Mouse (Mus musculus) monocyte, adult 2 months (primary cell): Measurements from ENCODE around the gene 6030468B19Rik.
"Not testable (repeated sequence)": the region's sequence is repeated elsewhere in the genome, so short reads cannot be mapped to it uniquely, and the experiment has no call there.

Experiments used
- DNase-seq, 2 experiments: peaks; one replicate each; pipeline ENCODE4 v3.0.0; 2022; ENCODE audit warnings: low spot score in 2 of 2, low read depth in 1 of 2

6030468B19Rik gene

DNA sequence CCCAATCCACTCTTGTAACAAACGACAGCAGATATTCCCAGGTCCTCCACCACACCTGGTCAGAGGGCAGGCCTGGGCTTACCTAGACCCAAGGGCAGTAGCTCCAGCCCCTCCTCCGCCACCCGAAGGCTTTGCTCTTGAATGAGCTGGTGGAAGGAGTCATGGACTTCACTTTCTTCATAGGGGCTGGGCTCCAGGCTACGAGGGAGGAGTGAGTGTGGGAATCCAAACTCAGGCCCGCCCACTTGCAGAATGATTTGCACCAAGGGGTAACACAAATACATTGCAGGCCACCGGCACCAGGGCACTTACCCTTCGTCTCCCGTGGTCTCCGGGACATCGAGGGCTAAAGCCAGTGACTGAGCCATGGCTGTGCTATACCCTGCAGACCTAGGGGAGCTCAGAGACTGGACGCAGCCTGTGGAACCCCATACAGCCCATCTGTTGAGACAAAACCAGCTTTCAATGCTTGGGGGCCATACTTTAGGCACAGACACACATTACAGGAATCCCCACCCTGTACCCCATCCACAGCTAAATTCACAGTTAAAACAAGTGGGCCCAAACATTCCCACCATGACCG is 18.5 kb upstream of the 6030468B19Rik start:
- peak in 1 of 2 experiments; percentile 68 for DNase-seq

DNA sequence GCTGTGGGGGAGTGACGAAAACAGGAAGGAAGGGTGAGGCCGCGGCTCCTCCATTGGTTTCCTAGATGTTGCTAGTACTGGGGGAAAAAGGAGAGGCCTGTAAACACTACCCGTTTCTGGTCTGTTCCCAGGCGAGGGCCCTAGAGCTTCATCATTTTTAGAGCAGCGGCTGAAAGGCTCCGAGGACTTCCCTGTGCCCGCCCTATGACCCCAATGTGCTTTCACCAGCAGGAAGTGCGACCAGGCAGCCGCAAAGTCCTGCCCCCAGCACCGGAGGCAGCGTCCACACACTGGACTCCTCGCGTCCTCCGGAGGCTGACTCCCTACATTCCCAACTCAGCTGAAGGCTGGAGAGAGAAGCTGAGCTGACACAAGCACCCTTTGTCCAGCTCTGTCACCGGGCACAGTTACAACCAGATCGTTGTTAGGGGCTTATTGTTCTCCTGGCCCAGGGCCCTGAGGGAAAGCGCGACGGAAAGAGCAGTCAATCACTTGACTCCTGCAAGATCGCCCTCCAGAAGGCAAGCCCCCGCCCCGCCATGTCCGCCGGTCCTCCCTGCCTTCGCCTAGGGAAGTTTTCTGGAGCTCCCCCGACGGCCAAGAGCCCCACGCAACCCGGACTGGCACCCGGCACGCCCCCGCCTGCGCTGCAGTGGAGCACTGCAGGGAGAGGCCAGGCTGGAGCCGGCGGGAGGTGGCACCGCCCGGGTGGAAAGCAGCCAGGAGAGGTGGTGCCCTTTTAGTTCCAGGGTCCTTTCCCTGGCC is 17.8 kb upstream of the 6030468B19Rik start:
- DNase-seq, result peak; percentile 82 to 83

DNA sequence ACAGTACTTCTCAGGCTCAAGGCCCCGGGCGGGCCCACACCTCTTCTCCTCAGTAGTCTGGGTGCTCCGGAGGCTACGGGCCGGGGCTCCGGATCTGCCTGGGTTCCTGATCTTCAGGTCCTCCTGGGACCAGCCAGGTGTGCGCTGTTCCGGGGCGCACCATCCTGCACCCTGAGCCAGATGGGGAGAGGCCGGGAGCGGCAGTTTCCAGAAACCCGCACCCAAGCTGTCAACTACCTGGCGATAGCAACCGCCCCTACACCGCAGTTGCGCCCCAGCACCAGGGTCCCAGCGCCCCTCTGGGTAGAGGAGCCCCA is 17.3 kb upstream of the 6030468B19Rik start:
- DNase-seq, result no peak

DNA sequence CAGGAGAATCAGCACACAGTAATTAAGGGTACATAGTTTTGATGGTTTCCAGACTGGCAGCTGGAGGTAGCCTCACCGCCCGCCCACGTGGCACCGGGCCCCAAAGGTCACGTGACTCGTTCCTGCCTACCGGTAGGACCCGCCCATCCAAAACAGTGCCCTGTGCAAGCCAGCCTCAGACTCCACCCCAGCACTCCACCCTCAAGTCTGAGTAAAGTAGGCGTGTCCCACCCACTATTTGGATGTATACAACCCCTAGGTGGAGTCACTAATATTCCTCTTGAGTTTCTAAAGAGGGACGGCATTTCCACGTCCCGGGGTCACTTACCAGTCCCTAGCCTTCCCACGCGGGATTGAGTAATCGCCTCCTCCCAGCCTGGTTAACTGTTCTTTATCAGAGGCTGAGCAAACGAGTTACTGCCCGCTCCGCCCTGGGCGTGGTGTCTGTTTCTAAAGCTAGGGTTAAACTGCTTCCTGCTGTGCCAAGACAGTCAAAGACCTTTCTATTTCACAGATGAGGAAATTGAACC is 16.8 kb upstream of the 6030468B19Rik start:
- peak; percentile 93 to 98 for DNase-seq

DNA sequence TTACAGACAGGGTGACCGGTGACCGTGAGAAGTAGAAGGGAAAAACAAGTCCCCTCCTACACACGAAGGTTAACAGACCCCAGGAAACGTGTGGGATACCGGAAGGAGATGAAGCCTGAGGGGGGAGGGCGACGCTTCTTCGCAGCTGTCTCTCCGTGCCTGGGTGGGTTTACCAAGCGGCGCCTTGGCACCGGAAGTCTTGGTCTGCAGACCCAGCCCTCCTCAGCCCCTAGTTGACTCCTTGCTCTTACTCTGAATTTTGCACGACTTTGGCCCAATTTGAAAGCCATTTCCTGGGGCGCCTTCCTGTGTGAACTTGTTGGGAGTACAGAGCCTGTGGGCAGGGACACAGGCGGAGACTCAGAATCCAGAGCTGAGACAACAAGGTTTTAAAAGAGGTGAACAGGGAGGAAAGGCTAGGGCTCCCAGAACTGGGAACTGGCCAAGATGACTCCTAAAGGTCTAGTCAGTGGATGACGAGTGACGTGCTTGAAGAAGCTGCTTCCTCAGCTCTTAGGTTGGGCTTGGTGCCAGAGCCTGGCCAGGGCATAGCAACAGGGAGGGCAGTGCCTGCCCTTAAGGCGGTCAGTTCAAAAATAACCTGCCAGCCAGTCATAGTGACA is 16.1 kb upstream of the 6030468B19Rik start:
- peak in 1 of 2 experiments; percentile 81 for DNase-seq

DNA sequence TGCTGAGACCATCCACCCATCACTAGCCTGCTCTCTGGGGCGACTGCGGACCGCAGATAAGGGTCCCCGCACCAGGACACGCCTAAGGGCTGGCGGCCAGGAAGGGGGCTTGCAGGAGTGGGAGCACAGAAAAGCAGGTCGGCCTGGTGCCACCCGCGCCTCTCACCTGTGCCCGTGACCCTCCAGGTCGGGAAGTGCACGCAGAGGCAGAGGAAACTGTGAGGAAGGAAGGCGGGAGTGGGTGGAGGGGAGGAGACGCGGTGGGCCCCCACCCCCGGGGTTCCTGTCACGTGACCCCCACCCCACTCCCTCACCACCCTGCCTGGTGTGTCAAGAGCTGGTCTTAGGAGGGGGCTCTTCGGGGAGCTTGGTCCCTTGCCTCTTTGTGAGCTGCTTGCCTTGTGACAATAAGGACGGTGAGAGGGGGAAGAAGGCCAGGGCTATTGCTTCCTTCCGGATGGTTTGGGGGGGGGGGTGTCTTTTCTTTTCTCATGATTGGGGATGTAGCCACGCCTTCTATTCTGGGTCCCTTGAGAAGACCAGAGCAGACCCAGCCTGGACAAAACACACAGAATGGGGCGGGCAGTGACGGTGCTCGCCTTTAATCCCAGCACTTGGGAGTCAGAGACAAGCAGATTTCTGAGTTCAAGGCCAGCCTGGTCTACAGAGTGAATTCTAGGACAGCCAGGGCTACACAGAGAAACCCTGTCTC is 15.3 kb upstream of the 6030468B19Rik start, which contains the start of the genes Tmc8 and Tmc6:
Tmc8 (plus strand) TSS at position 84 of the 712 bp plus-strand sequence.
Tmc6 (minus strand) TSS at position 206 of the 712 bp plus-strand sequence.
- peak in 1 of 2 experiments; percentile 54 for DNase-seq

DNA sequence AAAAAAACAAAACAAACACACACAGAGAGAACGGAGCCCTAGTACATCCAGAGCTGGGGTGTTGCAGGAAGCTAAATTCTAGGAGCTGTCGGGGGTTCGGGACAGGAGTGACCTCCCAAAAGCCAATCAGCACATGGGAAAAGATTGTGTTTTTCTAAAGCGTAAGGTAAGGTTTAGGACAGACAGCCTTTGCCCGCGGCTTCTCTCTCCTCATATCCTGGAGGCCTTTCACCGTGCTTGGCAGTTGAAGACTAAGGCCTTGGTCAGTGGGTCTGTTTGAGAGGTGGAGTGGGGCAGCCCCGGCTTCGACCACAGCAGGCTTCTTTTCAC is 14.8 kb upstream of the 6030468B19Rik start:
- no peak for DNase-seq

DNA sequence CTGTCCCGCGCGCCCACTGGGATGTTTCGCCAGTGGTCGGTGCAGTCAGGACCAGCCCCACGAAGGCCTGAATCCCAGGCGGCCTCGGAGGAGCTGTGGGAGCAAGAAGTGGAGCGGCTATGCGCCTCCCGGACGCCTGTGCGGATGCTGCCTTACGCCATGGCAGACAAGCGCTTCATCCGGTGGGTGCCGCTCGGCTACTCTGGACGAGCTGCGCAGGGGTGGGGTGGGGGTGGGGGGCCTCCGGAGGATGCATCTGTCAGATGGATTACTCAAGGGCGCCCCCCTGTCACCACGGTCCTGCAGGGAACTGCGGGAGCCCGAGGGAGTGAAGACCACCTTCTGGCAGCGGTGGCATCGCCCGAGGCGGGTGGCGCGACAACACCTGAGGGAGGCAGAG is 14.4 kb upstream of the 6030468B19Rik start:
- DNase-seq, result no peak

DNA sequence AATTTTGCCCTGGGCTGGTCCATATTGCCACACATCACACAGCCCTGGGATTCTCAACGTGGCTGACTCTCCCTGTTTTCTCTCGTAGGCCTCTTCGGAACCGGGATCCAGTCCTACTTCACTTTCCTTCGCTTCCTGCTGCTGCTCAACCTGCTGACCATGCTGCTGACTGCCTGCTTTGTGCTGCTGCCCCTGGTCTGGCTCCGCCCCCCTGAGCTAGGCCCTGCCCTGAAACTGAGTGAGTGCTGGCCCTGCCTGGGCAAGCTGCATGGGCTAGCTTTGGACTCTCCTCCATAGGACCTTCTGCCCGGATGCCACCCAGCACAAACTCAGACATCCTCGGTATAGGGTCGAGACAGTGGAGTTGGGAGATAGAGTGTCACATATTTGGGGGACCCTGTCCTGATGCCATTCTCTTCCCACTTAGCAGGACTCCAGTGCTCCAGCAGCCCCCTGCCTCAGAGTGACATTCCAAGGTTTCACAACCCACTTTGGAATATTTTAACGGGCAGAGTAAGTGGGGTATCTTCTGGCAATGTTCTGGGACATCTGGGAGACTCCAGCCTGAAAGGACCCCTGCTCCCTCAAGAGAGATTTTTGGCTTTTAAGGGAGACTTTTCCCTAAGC is 13.7 kb upstream of the 6030468B19Rik start:
- no peak for DNase-seq

DNA sequence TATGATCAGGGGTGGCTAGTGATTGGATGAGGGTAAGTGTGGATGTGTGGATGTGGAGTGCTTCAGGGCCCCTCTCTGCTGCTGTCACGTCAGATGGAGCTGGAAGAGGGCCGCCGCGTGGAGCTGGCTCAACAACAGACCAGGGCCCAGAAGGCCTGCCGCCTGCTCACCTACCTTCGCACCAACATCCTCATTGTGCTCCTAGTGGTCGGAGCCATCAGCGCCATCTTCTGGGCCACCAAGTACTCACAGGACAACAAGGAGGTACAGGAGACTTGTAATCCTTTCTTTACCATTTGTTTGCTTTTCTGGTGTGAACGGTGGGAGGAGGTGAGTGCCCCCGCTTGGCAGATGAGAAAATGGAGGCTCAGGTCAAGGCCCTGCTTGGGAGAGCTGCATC is 11.2 kb upstream of the 6030468B19Rik start:
- no peak for DNase-seq

DNA sequence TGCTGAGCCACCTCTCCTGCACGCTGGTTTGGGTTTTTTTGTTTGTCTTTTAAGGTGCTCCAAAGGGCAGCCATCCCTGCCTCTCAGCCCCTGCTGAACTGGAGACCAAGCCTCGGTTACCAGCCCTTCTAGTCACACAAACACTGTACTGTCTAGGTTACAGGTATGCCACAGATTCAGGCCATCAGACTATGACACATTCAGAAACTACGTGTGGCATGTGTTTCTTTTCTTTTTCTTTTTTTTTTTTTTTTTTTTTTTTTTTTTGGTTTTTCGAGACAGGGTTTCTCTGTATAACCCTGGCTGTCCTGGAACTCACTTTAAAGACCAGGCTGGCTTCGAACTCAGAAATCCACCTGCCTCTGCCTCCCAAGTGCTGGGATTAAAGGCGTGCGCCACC is 9.0 kb upstream of the 6030468B19Rik start:
- not testable (repeated sequence) for DNase-seq

DNA sequence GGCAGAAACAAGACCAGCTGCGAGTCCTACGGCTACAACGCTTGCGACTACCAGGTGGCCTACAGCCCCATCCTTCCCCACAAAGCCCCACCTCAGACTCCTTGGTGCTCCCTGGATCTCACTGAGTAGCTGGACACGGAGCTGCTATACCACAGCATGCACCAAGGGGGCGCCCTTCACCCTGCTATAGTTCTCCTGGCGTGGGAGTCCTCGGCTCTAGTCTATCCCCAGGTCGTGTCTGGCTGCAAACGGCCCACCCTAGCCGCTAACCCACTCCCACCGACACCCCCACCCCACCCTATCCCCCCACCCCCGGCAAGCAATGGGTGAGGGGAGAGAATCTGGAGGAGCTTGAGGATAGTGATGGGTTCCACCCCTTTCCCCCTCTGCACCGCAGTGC is 7.2 kb upstream of the 6030468B19Rik start:
- DNase-seq, result peak in 1 of 2 experiments; percentile 60

DNA sequence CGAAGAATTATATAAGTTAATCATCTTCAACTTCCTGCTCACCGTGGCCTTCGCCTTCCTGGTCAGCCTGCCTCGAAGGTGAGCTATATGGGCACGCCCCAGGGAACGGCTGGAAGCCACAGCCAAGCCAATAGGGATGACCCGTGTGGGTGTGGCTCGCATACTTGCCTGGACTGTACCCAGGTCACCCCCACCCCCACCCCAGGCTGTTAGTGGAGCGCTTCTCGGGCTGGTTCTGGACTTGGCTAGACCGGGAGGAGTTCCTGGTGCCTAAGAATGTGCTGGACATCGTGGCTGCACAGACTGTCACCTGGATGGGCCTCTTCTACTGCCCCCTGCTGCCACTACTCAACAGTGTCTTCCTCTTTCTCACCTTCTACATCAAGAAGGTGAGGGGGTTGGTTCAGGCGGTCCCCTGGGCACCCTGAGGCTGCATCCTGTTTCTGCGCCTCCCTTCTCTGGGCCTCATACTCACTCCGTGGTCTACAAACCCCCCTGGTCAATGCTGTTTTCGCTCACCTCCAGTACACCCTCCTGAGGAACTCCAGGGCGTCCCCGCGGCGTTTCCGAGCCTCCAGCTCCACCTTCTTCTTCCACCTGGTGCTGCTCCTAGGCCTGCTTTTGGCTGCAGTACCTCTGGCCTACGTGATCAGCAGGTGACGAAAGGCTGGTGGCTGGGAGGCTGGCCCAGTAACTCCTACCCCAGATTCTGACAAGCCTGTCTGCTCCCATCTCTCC is 6.6 kb upstream of the 6030468B19Rik start:
- no peak for DNase-seq

DNA sequence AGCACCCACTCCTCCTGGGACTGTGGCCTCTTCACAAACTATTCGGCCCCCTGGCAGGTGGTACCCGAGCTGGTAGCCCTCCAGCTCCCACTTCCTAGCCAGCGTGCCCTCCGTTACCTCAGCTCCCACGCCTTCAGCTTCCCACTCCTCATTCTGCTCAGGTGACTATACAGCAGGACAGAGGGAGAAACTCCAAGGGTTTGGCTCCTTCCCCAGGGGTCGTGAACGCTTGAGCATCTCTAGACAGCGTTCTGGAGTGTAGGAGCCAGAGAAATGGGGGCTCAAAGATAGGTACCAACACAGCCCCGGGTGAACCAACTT is 6.1 kb upstream of the 6030468B19Rik start:
- DNase-seq, result no peak

DNA sequence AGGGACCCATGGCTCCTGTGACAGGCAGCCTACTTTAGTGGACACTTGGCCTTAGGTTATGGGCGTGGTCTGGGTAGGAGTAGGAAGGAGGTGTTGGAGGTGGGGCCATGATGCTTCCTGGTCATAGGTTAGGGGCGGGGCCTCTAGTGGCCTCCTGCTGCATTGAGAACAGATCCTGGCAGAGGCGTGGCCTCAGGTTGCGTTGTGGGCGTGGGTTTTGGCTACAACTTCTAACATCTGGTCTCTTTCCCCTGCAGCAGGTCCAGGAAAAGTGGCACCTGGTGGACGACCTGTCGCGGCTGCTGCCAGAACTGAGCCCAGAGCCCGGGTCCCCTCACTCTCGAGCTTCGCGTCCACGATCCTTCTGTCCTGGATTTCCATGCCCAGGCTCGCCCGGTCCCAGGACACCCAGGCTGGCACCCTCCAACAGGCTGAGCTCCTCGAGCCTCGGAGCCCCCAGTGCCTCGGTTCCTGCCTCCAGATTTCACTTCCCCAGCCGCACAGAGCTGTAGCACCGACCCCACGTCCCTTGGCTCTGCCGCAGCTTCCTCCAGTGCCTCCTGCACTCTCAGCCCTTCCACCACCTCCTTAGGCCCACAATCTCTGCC is 5.1 kb upstream of the 6030468B19Rik start:
- DNase-seq, result peak in 1 of 2 experiments; percentile 65

DNA sequence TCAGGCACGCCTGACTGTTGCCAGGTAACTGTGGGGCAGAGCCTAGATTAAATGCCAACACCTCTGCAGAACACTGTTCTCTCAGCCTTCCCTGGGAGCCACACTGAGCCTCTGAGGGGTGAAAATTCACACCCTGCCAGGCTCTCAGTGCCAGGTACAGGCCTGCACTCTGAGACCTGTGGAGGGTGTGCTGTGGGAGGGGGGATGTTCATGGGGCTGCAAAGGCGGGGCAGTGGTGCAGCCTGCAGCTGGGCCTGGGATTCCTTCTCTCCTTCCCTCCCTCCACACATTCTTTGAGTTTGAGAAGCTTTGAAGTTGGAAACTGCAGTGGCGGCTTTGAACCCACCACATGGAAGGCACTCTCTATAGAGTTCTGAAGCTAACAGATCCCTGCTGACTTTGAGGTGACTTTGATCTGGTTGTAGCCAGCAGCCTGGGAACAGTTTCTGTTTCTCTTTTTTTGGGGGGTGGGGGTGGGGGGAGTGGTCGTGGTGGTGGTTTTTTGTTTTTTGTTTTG is 3.4 kb upstream of the 6030468B19Rik start:
- DNase-seq, result no peak

DNA sequence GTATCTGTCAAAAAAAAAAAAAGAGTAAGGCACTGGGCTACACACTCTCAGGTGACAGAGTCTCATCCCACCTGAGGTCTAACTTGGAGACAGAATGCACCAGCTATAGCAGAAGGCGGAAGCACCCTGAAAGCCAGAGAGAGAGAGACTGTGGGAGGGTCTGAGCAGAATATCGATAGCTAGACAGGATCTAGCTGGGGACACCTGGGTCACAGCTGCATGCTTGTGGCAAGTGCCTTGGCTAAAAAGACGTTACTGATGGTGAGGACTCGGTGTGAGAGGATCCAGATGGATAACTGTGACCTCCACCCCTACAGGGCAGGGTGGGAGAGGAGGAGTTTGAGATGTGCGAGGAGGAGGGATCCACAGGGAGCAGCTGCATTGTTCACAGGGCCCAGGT is 506 bp upstream of the 6030468B19Rik start:
- DNase-seq, result no peak

DNA sequence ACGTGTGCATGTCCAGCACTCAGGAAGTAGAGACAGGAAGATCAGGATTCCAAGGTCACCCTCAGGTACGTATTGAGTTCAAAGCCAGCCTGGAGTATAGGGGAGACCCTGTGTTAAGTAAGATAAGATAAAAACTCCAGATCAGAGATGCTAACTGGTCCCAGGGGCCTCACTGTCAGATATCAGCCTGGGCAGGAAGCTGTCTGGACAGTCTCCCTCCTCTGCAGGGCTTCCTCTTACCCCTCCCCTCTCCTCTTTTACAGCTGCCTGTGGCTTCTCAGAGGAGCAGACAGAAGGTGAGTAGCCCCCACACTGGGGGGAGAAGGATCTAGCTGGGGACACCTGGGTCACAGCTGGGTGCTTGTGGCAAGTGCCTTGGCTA is 691 bp downstream of the 6030468B19Rik start:
- no peak for DNase-seq

DNA sequence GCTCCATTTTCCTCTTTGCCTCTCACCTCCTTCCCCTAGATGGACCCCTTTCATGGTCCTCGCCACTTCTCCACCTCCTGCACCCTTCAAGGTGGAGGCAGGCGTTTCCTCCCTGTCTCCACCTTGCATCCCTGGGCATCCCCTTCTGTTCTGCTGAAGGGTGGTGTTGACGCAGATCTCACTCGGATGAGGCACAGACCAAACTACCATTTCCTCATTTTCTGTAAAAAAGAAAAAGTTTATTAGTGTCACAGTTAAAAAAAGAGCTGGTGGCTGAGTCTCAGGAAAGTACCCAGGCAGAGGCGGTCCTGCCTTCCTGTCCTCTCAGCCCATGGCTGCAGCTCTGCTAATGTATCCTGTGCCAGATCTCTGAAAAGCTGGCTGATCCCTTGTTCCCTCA is 1.7 kb downstream of the 6030468B19Rik start:
- DNase-seq, result no peak

DNA sequence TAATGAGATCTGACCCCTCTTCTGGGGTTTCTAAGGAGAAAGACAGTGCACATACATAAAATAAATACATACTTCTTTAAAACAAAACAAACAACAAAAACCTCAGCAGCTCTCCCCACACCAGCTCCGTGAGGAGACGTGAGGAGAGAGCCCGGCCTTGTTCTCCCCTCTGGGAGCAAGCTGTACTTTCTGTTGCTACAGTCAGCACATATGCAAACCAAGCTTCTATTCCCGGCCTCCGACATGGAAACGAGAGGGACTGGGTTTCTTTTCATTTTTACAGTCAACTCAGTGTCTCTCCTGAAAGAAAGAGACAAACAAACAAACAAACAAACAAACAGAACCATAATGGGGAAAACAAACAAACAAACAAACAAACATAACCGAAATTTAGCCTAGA is 2.6 kb downstream of the 6030468B19Rik start:
- no peak for DNase-seq
